9 mouse cellular contexts compared by ENCODE assay signal in the genomic region with DNA sequence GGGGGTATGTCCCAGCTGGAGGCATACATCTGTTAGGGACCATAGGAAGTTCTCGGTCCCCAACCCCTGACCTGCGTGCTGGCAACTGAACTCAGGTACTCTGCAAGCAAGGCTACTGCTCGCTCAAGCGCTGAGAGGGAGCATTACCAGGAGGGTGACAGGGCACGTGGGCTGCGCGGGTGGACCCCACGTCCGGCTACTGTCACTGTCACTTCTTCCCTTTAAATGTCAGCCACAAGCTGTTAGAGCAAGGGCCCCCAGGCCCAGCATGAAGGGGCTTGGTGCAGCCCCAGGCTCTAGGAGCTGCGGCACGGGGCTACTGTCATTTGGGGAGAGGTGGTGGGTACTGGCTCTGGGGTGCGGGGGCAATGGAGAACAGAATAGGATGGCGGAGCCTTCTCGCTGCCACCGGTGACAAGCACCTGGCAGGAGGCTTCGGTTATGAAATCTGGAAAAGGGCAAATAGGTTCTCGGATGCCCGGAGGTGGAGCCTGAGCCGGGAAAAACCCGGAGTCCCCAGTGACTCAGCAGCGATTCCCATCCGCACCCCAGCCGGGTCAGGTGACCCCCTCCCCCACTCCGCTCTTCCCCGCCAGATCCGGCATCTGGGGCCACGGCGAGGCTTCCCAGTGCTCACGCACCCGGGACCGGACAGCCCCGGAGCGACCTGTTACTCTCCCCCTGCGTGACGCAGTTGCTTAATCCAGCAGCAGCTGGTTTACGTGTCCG. TPM values are rescaled to one million over a fixed set of nuclear protein-coding genes. Genes with fewer than 3 reads are reported as not detected.
DNase-seq lines count a peak whose midpoint lies in the region; ATAC-seq and TF ChIP-seq lines count a peak whose summit lies in the region.
"Had no signal": no experiment of that assay in that cellular context is flagged by ENCODE, and none has a peak within 500 bp of the region (broad histone marks: within the 10 kb centered on the region; RNA-seq: fewer than 3 reads in every experiment).

No protein-coding gene starts in this region.

- H3K27me3 ChIP-seq in forebrain, embryonic 11.5 days (ENCODE audit: control insufficient read depth, insufficient read depth, low read length) = peaks cover 25% of the 10 kb centered on the region
- H3K27me3 ChIP-seq in hindbrain, postnatal 0 days (ENCODE audit: insufficient read depth, low read length) = no peaks in the 10 kb centered on the region
- peaks cover 18% of the 10 kb centered on the region for H3K27me3 ChIP-seq in liver, embryonic 16.5 days (ENCODE audit: control insufficient read depth, insufficient read depth, low read depth, low read length)
- H3K27me3 ChIP-seq: Patski had no signal

- peak; percentile 96 for DNase-seq in heart, adult 11 months
- DNase-seq in heart, postnatal 4 days = no peak
- peak; percentile 63 for DNase-seq in Muller cell, postnatal 12 days (ENCODE audit: inconsistent ontology term)
- DNase-seq in forebrain, embryonic 11.5 days (ENCODE audit: low spot score) = no peak
- DNase-seq in hindbrain, postnatal 0 days (ENCODE audit: low spot score) = no peak
- DNase-seq in embryo, embryonic 9.5 days (ENCODE audit: extremely low spot score) = no peak

- no peak for TF ChIP-seq POLR2A in olfactory bulb, adult 2 months (IDR thresholded peaks at IDR 0.05; ENCODE audit: insufficient read depth, low read depth, low read length)

- peaks cover 4% of the 10 kb centered on the region; the same call in 1 of the 2 replicates for H3K4me1 ChIP-seq in forebrain, embryonic 11.5 days (replicated peaks; ENCODE audit: control insufficient read depth, insufficient read depth, low read length)
- H3K4me1 ChIP-seq in hindbrain, postnatal 0 days (ENCODE audit: insufficient read depth, low read length) = no peaks in the 10 kb centered on the region
- H3K4me1 ChIP-seq in liver, embryonic 16.5 days (ENCODE audit: control insufficient read depth, low read depth, low read length) = peaks cover 7% of the 10 kb centered on the region
- H3K4me1 ChIP-seq in olfactory bulb, adult 2 months (ENCODE audit: control insufficient read depth, insufficient read depth, low read length) = peaks cover 13% of the 10 kb centered on the region

- WGBS in forebrain, embryonic 11.5 days = 7% methylated on average over 37 of the region's 37 CpGs
- WGBS in hindbrain, postnatal 0 days = 9% methylated on average over 37 of the region's 37 CpGs
- WGBS in liver, embryonic 16.5 days (ENCODE audit: insufficient replicate concordance) = 9% methylated on average over 37 of the region's 37 CpGs
- WGBS in olfactory bulb, adult 2 months = 8% methylated on average over 37 of the region's 37 CpGs

- peak overlapping the region; percentile 5; the same call in 1 of the 2 replicates for H3K4me2 ChIP-seq in forebrain, embryonic 11.5 days (ENCODE audit: low read depth, low read length, severe bottlenecking)
- H3K4me2 ChIP-seq in hindbrain, postnatal 0 days (ENCODE audit: low read depth, low read length) = peak overlapping the region; percentile 62
- H3K4me2 ChIP-seq in liver, embryonic 16.5 days (ENCODE audit: low read depth, low read length) = peak overlapping the region; percentile 66

- no peak for ATAC-seq in forebrain, embryonic 11.5 days (replicated peaks; ENCODE audit: low FRiP score)
- ATAC-seq in hindbrain, postnatal 0 days = no peak
- peak; percentile 46 for ATAC-seq in liver, embryonic 16.5 days (ENCODE audit: low read depth)
- ATAC-seq: Patski had no signal

- H3K9ac ChIP-seq in forebrain, embryonic 11.5 days (ENCODE audit: low read length) = no peak overlapping the region
- H3K9ac ChIP-seq in hindbrain, postnatal 0 days (replicated peaks; ENCODE audit: low read length) = peak overlapping the region; percentile 45
- peak overlapping the region; percentile 13; the same call in 1 of the 2 replicates for H3K9ac ChIP-seq in liver, embryonic 16.5 days (ENCODE audit: low read depth, low read length)

- no peak overlapping the region for H3K27ac ChIP-seq in forebrain, embryonic 11.5 days (ENCODE audit: low read depth, low read length)
- no peak overlapping the region for H3K27ac ChIP-seq in hindbrain, postnatal 0 days
- H3K27ac ChIP-seq in liver, embryonic 16.5 days (ENCODE audit: low read length) = no peak overlapping the region
- no peak overlapping the region for H3K27ac ChIP-seq in olfactory bulb, adult 2 months (ENCODE audit: insufficient read depth, low read depth, low read length)

- no peaks in the 10 kb centered on the region for H3K36me3 ChIP-seq in forebrain, embryonic 11.5 days (ENCODE audit: control insufficient read depth, insufficient read depth, low read length)
- H3K36me3 ChIP-seq in hindbrain, postnatal 0 days (ENCODE audit: insufficient read depth, low read length) = no peaks in the 10 kb centered on the region
- H3K36me3 ChIP-seq in liver, embryonic 16.5 days (ENCODE audit: control insufficient read depth, insufficient read depth) = no peaks in the 10 kb centered on the region

- no peak for TF ChIP-seq CTCF in hindbrain, postnatal 0 days (IDR thresholded peaks at IDR 0.05; ENCODE audit: low read depth)
- no peak for TF ChIP-seq CTCF in olfactory bulb, adult 2 months (IDR thresholded peaks at IDR 0.05; ENCODE audit: insufficient read depth, low read depth, low read length)

- no peak overlapping the region for H3K4me3 ChIP-seq in forebrain, embryonic 11.5 days (ENCODE audit: low read depth, low read length)
- H3K4me3 ChIP-seq in hindbrain, postnatal 0 days (ENCODE audit: low read length) = peak overlapping the region; percentile 30
- H3K4me3 ChIP-seq in liver, embryonic 16.5 days (ENCODE audit: low read depth, low read length) = peak overlapping the region; percentile 40
- peak overlapping the region; percentile 34 for H3K4me3 ChIP-seq in olfactory bulb, adult 2 months (ENCODE audit: insufficient read depth, low read depth, low read length)

- no peaks in the 10 kb centered on the region for H3K9me3 ChIP-seq in forebrain, embryonic 11.5 days (ENCODE audit: control insufficient read depth, low read length)
- no peaks in the 10 kb centered on the region for H3K9me3 ChIP-seq in hindbrain, postnatal 0 days (ENCODE audit: low read length)
- H3K9me3 ChIP-seq in liver, embryonic 16.5 days (replicated peaks; ENCODE audit: control insufficient read depth, low read length) = no peaks in the 10 kb centered on the region

RNA-seq across cellular contexts. Expression of a gene that starts 29.3 kb away (rescaled TPM):
- under 1 TPM; 0.38 to 0.47 TPM for total RNA-seq in heart, postnatal 4 days (2021)
- 8.0 and 9.2 TPM in 2 replicates for polyA plus RNA-seq in forebrain, embryonic 11.5 days (2014; fragmentation: Nextera tagmentation; extraction: Ambion mirVana)
- total RNA-seq in hindbrain, postnatal 0 days (2014; rRNA removed) = 26.2 and 27.2 TPM in 2 replicates
- polyA plus RNA-seq in hindbrain, postnatal 0 days (2015; fragmentation: Nextera tagmentation; extraction: Ambion mirVana) = 18.9 and 22.1 TPM in 2 replicates
- polyA plus RNA-seq in liver, embryonic 16.5 days (2015; fragmentation: Nextera tagmentation; extraction: Ambion mirVana) = 0.36 and 0.44 TPM in 2 replicates
- polyA plus RNA-seq in olfactory bulb, adult 2 months (2012; ENCODE audit: insufficient read depth, insufficient read length, low replicate concordance, missing spikeins) = not detected in 2 replicates

RNA-seq across cellular contexts. Expression of a gene that starts 40.1 kb away (rescaled TPM):
- total RNA-seq in heart, postnatal 4 days (2021) = not detected
- 1.5 and 2.2 TPM in 2 replicates for polyA plus RNA-seq in forebrain, embryonic 11.5 days (2014; fragmentation: Nextera tagmentation; extraction: Ambion mirVana)
- total RNA-seq in hindbrain, postnatal 0 days (2014; rRNA removed) = 82.0 and 106 TPM in 2 replicates
- 69.0 and 78.7 TPM in 2 replicates for polyA plus RNA-seq in hindbrain, postnatal 0 days (2015; fragmentation: Nextera tagmentation; extraction: Ambion mirVana)
- not detected in 2 replicates for polyA plus RNA-seq in liver, embryonic 16.5 days (2015; fragmentation: Nextera tagmentation; extraction: Ambion mirVana)
- polyA plus RNA-seq in olfactory bulb, adult 2 months (2012; ENCODE audit: insufficient read depth, insufficient read length, low replicate concordance, missing spikeins) = not detected in 2 replicates

RNA-seq across cellular contexts. Expression of a gene that starts 51.8 kb away (rescaled TPM):
- total RNA-seq in heart, postnatal 4 days (2021) = 1 to 10 TPM; 7.6 to 7.8 TPM
- polyA plus RNA-seq in forebrain, embryonic 11.5 days (2014; fragmentation: Nextera tagmentation; extraction: Ambion mirVana) = 19.4 and 21.6 TPM in 2 replicates
- 118 and 126 TPM in 2 replicates for total RNA-seq in hindbrain, postnatal 0 days (2014; rRNA removed)
- 40.6 and 41.9 TPM in 2 replicates for polyA plus RNA-seq in hindbrain, postnatal 0 days (2015; fragmentation: Nextera tagmentation; extraction: Ambion mirVana)
- polyA plus RNA-seq in liver, embryonic 16.5 days (2015; fragmentation: Nextera tagmentation; extraction: Ambion mirVana) = 5.5 TPM in 2 replicates
- polyA plus RNA-seq in olfactory bulb, adult 2 months (2012; ENCODE audit: insufficient read depth, insufficient read length, low replicate concordance, missing spikeins) = not detected in 2 replicates

RNA-seq across cellular contexts. Expression of a gene that starts 55.5 kb away (rescaled TPM):
- 1 to 10 TPM; 6.4 to 9.5 TPM for total RNA-seq in heart, postnatal 4 days (2021)
- polyA plus RNA-seq in forebrain, embryonic 11.5 days (2014; fragmentation: Nextera tagmentation; extraction: Ambion mirVana) = 10.7 and 13.0 TPM in 2 replicates
- total RNA-seq in hindbrain, postnatal 0 days (2014; rRNA removed) = 4.4 and 8.2 TPM in 2 replicates
- polyA plus RNA-seq in hindbrain, postnatal 0 days (2015; fragmentation: Nextera tagmentation; extraction: Ambion mirVana) = 7.5 and 8.6 TPM in 2 replicates
- 4.0 and 5.0 TPM in 2 replicates for polyA plus RNA-seq in liver, embryonic 16.5 days (2015; fragmentation: Nextera tagmentation; extraction: Ambion mirVana)
- not detected in 2 replicates for polyA plus RNA-seq in olfactory bulb, adult 2 months (2012; ENCODE audit: insufficient read depth, insufficient read length, low replicate concordance, missing spikeins)

Comparison
In these comparisons a context has a peak if more than half of its experiments do, and no peak if none do; other contexts are left out.
1. DNase-seq: peak in heart, adult 11 months (single experiment) and Muller cell, postnatal 12 days (single experiment); none in heart, postnatal 4 days (single experiment), forebrain, embryonic 11.5 days (single experiment), hindbrain, postnatal 0 days (single experiment) and embryo, embryonic 9.5 days (single experiment).
2. H3K4me2 ChIP-seq: peak in every context shown above with its lines; median percentile 66 in liver, embryonic 16.5 days; 62 in hindbrain, postnatal 0 days; 5 in forebrain, embryonic 11.5 days.
3. RNA of a gene that starts 40.1 kb away (polyA plus RNA-seq): 69.0 to 78.7 TPM in hindbrain, postnatal 0 days and not detected in olfactory bulb, adult 2 months; 1.5 to 2.2 TPM in forebrain, embryonic 11.5 days and not detected in liver, embryonic 16.5 days; every median in the first group is over 10 times any median in the second.